Mouse (Mus musculus): ENCODE data around the gene Slc25a30. TPM values are rescaled to one million over a fixed set of nuclear protein-coding genes. Genes with fewer than 3 reads are reported as not detected.

Gene Slc25a30
- polyA plus RNA-seq, 1 experiment from 2014 or later = 6.1 TPM

DNA sequence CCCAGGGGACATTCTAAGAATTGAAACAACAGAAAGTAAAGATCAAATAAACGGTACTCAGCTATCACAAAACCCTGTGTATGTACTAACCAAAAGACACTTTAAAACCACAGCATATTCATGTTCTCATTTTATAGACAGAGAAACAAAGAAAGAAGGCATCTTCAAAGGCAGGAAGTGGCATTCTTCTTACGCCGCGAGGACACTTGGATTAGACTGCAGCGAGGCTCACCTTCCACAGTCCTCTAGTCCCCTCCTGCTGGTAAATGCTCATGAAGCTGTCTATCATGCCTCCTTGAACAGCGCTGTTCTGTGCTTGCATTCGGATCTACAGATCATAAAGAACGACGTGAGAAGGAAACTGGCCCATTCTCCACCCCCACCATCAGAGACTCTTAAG, 17.5 kb downstream of the Slc25a30 start:
- H3K4me1 ChIP-seq (ENCODE audit: control insufficient read depth, insufficient read depth, low read length) = no peaks in the 10 kb centered on the region
- WGBS = 88% methylated on average over 9 of the region's 9 CpGs
- no peaks in the 10 kb centered on the region for H3K9me3 ChIP-seq (replicated peaks; ENCODE audit: control insufficient read depth, low read length)
- H3K4me2 ChIP-seq (ENCODE audit: low read depth, low read length) = no peak overlapping the region
- ATAC-seq (replicated peaks; ENCODE audit: insufficient number of reproducible peaks, low FRiP score, low TSS enrichment, low read depth) (no peak), DNase-seq (ENCODE audit: low spot score) (no peak)
- no peaks in the 10 kb centered on the region for H3K27me3 ChIP-seq (ENCODE audit: control insufficient read depth, insufficient read depth, low read length)
- H3K4me3 ChIP-seq (ENCODE audit: low read depth, low read length) = no peak overlapping the region
- no peak overlapping the region for H3K27ac ChIP-seq (replicated peaks; ENCODE audit: low read depth, low read length)
- no peaks in the 10 kb centered on the region for H3K36me3 ChIP-seq (replicated peaks; ENCODE audit: control insufficient read depth, insufficient read depth, low read depth, low read length)
- H3K9ac ChIP-seq (replicated peaks; ENCODE audit: low read length) = no peak overlapping the region

- Histone ChIP-seq H3K27me3 (ENCODE audit: control insufficient read depth, insufficient read depth, low read length) (no peaks in the 10 kb centered on the region), H3K9me3 (replicated peaks; ENCODE audit: control insufficient read depth, low read length) (no peaks in the 10 kb centered on the region), H3K36me3 (replicated peaks; ENCODE audit: control insufficient read depth, insufficient read depth, low read depth, low read length) (no peaks in the 10 kb centered on the region), H3K4me2 (ENCODE audit: low read depth, low read length) (no peak overlapping the region), H3K4me3 (ENCODE audit: low read depth, low read length) (no peak overlapping the region), H3K4me1 (ENCODE audit: control insufficient read depth, insufficient read depth, low read length) (no peaks in the 10 kb centered on the region), H3K9ac (replicated peaks; ENCODE audit: low read length) (no peak overlapping the region), H3K27ac (replicated peaks; ENCODE audit: low read depth, low read length) (no peak overlapping the region)
- WGBS = 7% methylated on average over 1 of the region's 1 CpGs
- ATAC-seq (replicated peaks; ENCODE audit: insufficient number of reproducible peaks, low FRiP score, low TSS enrichment, low read depth) = no peak
- DNase-seq (ENCODE audit: low spot score) = no peak
These were observed 18.6 kb downstream of the Slc25a30 start for GRCm38 (mm10) chr14:75768275-75768608.

DNA sequence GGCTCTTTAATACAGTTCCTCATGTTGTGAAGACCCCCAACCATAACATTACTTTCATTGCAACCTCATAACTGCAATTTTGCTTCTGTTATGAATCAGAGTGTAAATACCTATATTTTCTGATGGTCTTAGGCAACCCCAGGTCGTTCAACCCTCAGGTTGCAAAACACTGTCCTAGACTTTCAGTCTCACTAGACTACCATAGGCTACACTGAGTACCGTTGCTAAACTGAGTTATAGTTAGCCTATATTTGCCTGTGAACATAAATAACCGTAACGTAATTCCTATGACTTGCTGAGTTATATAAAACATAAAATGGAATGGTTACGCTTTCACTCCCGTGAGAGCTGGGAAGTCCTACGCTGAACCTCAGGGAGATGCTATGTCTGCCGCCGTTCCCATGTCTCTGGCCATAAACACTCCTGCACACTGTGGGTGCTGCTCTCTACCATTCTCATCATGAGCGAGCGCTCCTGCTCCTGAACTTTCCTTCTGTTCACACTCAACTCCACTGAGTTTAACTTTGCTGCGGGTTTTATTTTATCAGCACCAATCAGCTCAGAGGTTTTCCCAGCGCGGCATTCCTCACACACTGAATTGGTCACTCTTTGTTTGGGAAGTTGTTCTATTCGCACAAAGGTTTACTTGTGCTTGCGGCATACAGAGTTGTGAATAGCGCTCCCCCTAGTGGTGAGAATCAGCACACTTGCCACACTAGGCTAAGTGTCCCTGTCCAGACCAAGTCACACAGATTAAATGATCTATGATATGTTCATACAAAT, 19.2 kb downstream of the Slc25a30 start:
- peak; percentile 93 for DNase-seq (ENCODE audit: low spot score)
- no peaks in the 10 kb centered on the region for H3K27me3 ChIP-seq (ENCODE audit: control insufficient read depth, insufficient read depth, low read length)
- H3K36me3 ChIP-seq (replicated peaks; ENCODE audit: control insufficient read depth, insufficient read depth, low read depth, low read length) = no peaks in the 10 kb centered on the region

GRCm38 (mm10) chr14:75761028-75761805, 25.6 kb downstream of the Slc25a30 start:
- H3K36me3 ChIP-seq (replicated peaks; ENCODE audit: control insufficient read depth, insufficient read depth, low read depth, low read length) = no peaks in the 10 kb centered on the region
- H3K4me2 ChIP-seq (ENCODE audit: low read depth, low read length) = no peak overlapping the region
- no peak overlapping the region for H3K9ac ChIP-seq (replicated peaks; ENCODE audit: low read length)
- H3K4me1 ChIP-seq (ENCODE audit: control insufficient read depth, insufficient read depth, low read length) = no peaks in the 10 kb centered on the region
- no peak overlapping the region for H3K4me3 ChIP-seq (ENCODE audit: low read depth, low read length)
- H3K9me3 ChIP-seq (replicated peaks; ENCODE audit: control insufficient read depth, low read length) = no peaks in the 10 kb centered on the region
- no peaks in the 10 kb centered on the region for H3K27me3 ChIP-seq (ENCODE audit: control insufficient read depth, insufficient read depth, low read length)
- 64% methylated on average over 10 of the region's 10 CpGs for WGBS
- no peak overlapping the region for H3K27ac ChIP-seq (replicated peaks; ENCODE audit: low read depth, low read length)
- ATAC-seq (replicated peaks; ENCODE audit: insufficient number of reproducible peaks, low FRiP score, low TSS enrichment, low read depth) (no peak), DNase-seq (ENCODE audit: low spot score) (peak; percentile 75)

More for the DNA sequence above, 19.2 kb downstream of the Slc25a30 start:
- 55% methylated on average over 17 of the region's 17 CpGs for WGBS
- peak; percentile 82 for ATAC-seq (replicated peaks; ENCODE audit: insufficient number of reproducible peaks, low FRiP score, low TSS enrichment, low read depth)
- no peaks in the 10 kb centered on the region for H3K4me1 ChIP-seq (ENCODE audit: control insufficient read depth, insufficient read depth, low read length)
- H3K9ac ChIP-seq (replicated peaks; ENCODE audit: low read length) = peak overlapping the region; percentile 41; the same call in 1 of the 2 replicates
- no peaks in the 10 kb centered on the region for H3K9me3 ChIP-seq (replicated peaks; ENCODE audit: control insufficient read depth, low read length)
- no peak overlapping the region for H3K4me3 ChIP-seq (ENCODE audit: low read depth, low read length)
- no peak overlapping the region for H3K4me2 ChIP-seq (ENCODE audit: low read depth, low read length)
- no peak overlapping the region for H3K27ac ChIP-seq (replicated peaks; ENCODE audit: low read depth, low read length)

- H3K36me3 ChIP-seq (replicated peaks; ENCODE audit: control insufficient read depth, insufficient read depth, low read depth, low read length) = no peaks in the 10 kb centered on the region
- H3K9me3 ChIP-seq (replicated peaks; ENCODE audit: control insufficient read depth, low read length) = no peaks in the 10 kb centered on the region
- DNase-seq (ENCODE audit: low spot score) (no peak), ATAC-seq (replicated peaks; ENCODE audit: insufficient number of reproducible peaks, low FRiP score, low TSS enrichment, low read depth) (no peak)
- H3K4me3 ChIP-seq (ENCODE audit: low read depth, low read length) = no peak overlapping the region
- H3K27ac ChIP-seq (replicated peaks; ENCODE audit: low read depth, low read length) = no peak overlapping the region
- H3K9ac ChIP-seq (replicated peaks; ENCODE audit: low read length) = no peak overlapping the region
- H3K27me3 ChIP-seq (ENCODE audit: control insufficient read depth, insufficient read depth, low read length) = no peaks in the 10 kb centered on the region
- H3K4me1 ChIP-seq (ENCODE audit: control insufficient read depth, insufficient read depth, low read length) = no peaks in the 10 kb centered on the region
- WGBS = 77% methylated on average over 7 of the region's 7 CpGs
- H3K4me2 ChIP-seq (ENCODE audit: low read depth, low read length) = no peak overlapping the region
These were observed 28.4 kb downstream of the Slc25a30 start for GRCm38 (mm10) chr14:75758401-75758800.

DNA sequence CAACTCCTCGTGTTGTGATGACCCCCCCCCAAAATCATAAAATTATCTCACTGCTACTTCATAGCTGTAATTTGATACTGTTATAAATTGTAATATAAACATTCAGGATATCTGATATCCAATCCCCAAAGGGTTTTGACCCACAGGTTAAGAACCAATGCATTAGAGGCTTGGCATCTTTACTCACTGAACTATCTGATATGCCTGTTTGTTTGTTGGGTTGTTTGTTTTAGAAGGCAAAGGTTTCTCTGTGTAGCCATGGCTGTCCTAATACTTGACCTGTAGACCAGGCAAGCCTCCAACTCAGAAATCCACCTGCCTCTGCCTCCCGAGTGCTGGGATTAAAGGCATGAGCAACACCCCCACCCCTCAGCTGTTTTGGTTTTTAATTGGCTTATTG, 29.0 kb downstream of the Slc25a30 start:
- 77% methylated on average over 2 of the region's 2 CpGs for WGBS

DNA sequence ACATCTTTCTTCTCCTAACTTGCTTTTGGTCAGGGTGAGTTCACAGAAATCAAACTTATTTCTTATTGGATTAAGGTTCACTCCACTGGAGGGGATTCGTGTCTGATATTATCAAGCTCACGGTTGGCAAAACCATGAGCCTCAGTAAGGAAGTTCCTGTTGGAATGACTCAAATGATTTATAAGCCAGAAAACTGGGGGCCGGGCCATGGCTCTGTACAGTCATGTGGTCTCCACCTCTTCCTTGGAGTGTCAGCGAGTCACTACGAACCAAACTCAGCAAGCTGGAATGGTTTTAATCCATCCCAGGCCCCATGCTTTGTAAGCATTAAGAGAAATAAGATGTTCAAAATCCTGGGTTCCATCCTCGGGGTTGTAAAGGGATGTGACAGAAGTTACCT, 29.9 kb downstream of the Slc25a30 start:
- Histone ChIP-seq H3K4me2 (ENCODE audit: low read depth, low read length) (no peak overlapping the region), H3K9me3 (replicated peaks; ENCODE audit: control insufficient read depth, low read length) (no peaks in the 10 kb centered on the region), H3K27ac (replicated peaks; ENCODE audit: low read depth, low read length) (no peak overlapping the region), H3K27me3 (ENCODE audit: control insufficient read depth, insufficient read depth, low read length) (no peaks in the 10 kb centered on the region), H3K36me3 (replicated peaks; ENCODE audit: control insufficient read depth, insufficient read depth, low read depth, low read length) (no peaks in the 10 kb centered on the region), H3K4me3 (ENCODE audit: low read depth, low read length) (no peak overlapping the region), H3K9ac (replicated peaks; ENCODE audit: low read length) (no peak overlapping the region), H3K4me1 (ENCODE audit: control insufficient read depth, insufficient read depth, low read length) (no peaks in the 10 kb centered on the region)
- WGBS = 93% methylated on average over 6 of the region's 6 CpGs
- no peak for DNase-seq (ENCODE audit: low spot score)
- no peak for ATAC-seq (replicated peaks; ENCODE audit: insufficient number of reproducible peaks, low FRiP score, low TSS enrichment, low read depth)

More for the DNA sequence above, 29.0 kb downstream of the Slc25a30 start:
- Histone ChIP-seq H3K9ac (replicated peaks; ENCODE audit: low read length) (no peak overlapping the region), H3K4me3 (ENCODE audit: low read depth, low read length) (no peak overlapping the region), H3K27me3 (ENCODE audit: control insufficient read depth, insufficient read depth, low read length) (no peaks in the 10 kb centered on the region), H3K9me3 (replicated peaks; ENCODE audit: control insufficient read depth, low read length) (no peaks in the 10 kb centered on the region), H3K4me1 (ENCODE audit: control insufficient read depth, insufficient read depth, low read length) (no peaks in the 10 kb centered on the region), H3K27ac (replicated peaks; ENCODE audit: low read depth, low read length) (no peak overlapping the region), H3K36me3 (replicated peaks; ENCODE audit: control insufficient read depth, insufficient read depth, low read depth, low read length) (no peaks in the 10 kb centered on the region), H3K4me2 (ENCODE audit: low read depth, low read length) (no peak overlapping the region)
- ATAC-seq (replicated peaks; ENCODE audit: insufficient number of reproducible peaks, low FRiP score, low TSS enrichment, low read depth) (no peak), DNase-seq (ENCODE audit: low spot score) (no peak)

All from embryonic facial prominence, embryonic 11.5 days (tissue).